Mouse (Mus musculus) CD4-positive helper T cell, adult 2 months (primary cell): ENCODE measurements around the gene Gm47955.
A peak's percentile ranks its signal among the peaks of the same experiment; 100 is the strongest.
"Not testable (repeated sequence)": the region's sequence is repeated elsewhere in the genome, so short reads cannot be mapped to it uniquely, and the experiment has no call there.

ENCODE experiments used
- DNase-seq: peaks from one replicate; pipeline ENCODE4 v3.0.0-alpha.2; 2012; ENCODE audit warnings: low read depth, missing footprints, low spot score

Gm47955 gene

GRCm38 (mm10) chr1:82992093-82992492 is 32.0 kb downstream of the Gm47955 start:
- no peak for DNase-seq

- DNase-seq = no peak
These were observed 33.9 kb downstream of the Gm47955 start for GRCm38 (mm10) chr1:82993947-82994346.

- not testable (repeated sequence) for DNase-seq
These were observed 40.2 kb downstream of the Gm47955 start, which contains the start of gene Gm47959 for GRCm38 (mm10) chr1:83000306-83000705. Gene Gm47959 (plus strand): TSS chr1:83000548.

- peak; percentile 78 for DNase-seq
These were observed 46.4 kb downstream of the Gm47955 start for GRCm38 (mm10) chr1:83006218-83007179.

- DNase-seq = no peak
These were observed 47.4 kb downstream of the Gm47955 start for GRCm38 (mm10) chr1:83007471-83007870.
